Mouse (Mus musculus): ENCODE results near the gene Dnase1l2. TPM values are rescaled to one million over a fixed set of nuclear protein-coding genes. Genes with fewer than 3 reads are reported as not detected.
"Not testable (repeated sequence)": the region's sequence is repeated elsewhere in the genome, so short reads cannot be mapped to it uniquely, and the experiment has no call there.

Gene Dnase1l2
- total RNA-seq, 2 experiments from 2014 or later: 6.4 to 8.1 TPM

- intact Hi-C loops (cut with DNase I): no loop called here
Observed at GRCm38 (mm10) chr17:24474557-24474956, 31.7 kb upstream of the Dnase1l2 start.

GRCm38 (mm10) chr17:24473612-24474275, 30.8 kb upstream of the Dnase1l2 start, which contains the start of gene Bricd5:
Gene Bricd5 (plus strand): TSS chr17:24473884.
- intact Hi-C loops (cut with DNase I): no loop called here

More at GRCm38 (mm10) chr17:24474557-24474956, 31.7 kb upstream of the Dnase1l2 start:
- peak in 1 of 2 experiments; percentile 71 for DNase-seq (ENCODE audit: low spot score in 2 of 2)

DNA sequence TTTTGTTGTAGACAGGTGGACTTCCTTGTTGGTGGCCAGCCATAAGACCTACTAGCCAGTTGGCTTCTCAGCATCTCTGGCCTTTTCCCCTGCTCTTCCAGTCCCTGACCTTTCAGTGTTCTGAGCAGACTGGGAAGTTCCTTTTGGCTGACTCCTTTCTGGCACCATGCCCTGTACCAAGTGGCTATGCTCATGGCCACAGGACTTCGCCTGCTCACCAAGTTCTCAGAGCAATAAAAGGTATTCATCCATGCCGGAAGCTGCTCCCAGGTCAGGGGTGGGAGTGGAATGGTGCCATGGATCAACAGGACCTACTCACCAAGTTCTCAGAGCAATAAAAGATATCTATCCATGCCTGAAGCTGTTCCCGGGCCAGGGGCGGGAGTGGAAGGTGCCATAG, 29.6 kb upstream of the Dnase1l2 start:
- intact Hi-C loops (cut with DNase I): no loop called here
- no peak for DNase-seq (ENCODE audit: low spot score in 2 of 2)

More at GRCm38 (mm10) chr17:24473612-24474275, 30.8 kb upstream of the Dnase1l2 start, which contains the start of gene Bricd5:
- no peak for DNase-seq (ENCODE audit: low spot score in 2 of 2)

- DNase-seq (ENCODE audit: low spot score in 2 of 2): peak; percentile 52 to 63
- intact Hi-C loops (cut with DNase I): loop anchor here (2.0 kb wide), 1 partner anchor 36 kb away; no protein-coding TSS in a partner anchor
Observed at GRCm38 (mm10) chr17:24470701-24471527, 28.0 kb upstream of the Dnase1l2 start.

DNA sequence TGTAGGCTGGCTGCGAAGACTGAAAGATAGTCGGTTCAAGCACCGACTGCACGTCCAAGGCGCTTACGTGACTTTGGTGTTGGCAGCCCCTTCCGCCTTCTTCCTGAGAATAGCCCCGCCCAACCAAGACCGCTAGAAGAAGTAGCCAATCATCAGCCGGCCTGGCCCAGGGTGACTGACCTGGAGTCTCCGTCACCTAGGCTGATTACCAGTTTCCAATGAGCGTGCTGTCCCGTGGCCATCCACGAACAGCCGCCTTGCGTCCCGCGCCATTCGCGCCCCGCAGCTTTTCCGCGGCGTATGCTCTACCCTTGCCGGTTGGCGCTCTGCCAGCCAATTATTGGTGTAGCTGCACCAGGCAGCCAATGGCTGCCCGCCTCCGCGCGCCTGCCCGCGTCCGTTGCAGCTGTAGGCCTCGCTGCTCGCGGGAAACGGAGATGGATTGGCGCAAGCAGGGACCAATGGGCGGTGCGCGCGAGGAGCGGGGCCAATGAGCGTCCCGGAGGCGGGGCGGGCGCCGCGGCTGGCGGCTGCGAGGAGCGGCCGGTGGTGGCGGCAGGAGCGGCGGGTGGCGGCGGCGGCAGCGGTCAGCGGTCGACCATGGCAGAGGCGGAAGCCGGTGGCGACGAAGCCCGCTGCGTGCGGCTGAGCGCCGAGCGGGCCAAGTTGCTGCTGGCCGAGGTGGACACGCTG, 27.2 kb upstream of the Dnase1l2 start, which contains the start of the genes E4f1 and Pgp:
TSS of gene E4f1 (minus strand) at position 404 of the 693 bp plus-strand sequence.
TSS of gene Pgp (plus strand) at position 483 of the 693 bp plus-strand sequence.
- intact Hi-C loops (cut with DNase I): loop anchor here (2.0 kb wide), 1 partner anchor 37 kb away; no protein-coding TSS in a partner anchor
- DNase-seq (ENCODE audit: low spot score in 2 of 2): peak; percentile 99 to 100

GRCm38 (mm10) chr17:24469336-24469909, 26.5 kb upstream of the Dnase1l2 start:
- intact Hi-C loops (cut with DNase I): no loop called here
- no peak for DNase-seq (ENCODE audit: low spot score in 2 of 2)

DNA sequence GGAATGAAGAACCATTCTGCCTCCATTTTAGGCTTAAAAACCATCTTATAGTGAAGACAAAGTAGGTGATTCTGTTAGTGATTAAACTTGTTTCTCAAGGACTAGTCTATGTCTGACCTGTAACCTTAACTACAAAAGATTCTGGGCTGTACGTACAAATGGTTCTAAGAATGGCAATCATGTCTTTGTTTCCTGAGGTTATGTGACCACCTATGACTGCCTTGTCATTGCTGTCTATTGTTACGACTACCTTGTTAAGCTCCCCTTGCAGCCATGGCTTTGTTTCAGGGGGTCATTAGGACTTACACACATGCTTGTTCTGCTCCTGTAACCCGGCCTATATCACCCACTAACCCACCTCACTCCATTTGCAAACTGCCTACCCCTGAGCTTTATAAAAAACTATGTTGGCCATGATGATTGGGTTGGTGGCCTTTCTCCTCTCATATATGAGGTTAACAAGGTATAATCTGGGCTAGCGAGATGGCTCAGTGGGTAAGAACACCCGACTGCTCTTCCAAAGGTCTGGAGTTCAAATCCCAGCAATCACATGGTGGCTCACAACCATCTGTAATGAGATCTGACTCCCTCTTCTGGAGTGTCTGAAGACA, 25.8 kb upstream of the Dnase1l2 start:
- no peak for DNase-seq (ENCODE audit: low spot score in 2 of 2)
- intact Hi-C loops (cut with DNase I): no loop called here

DNA sequence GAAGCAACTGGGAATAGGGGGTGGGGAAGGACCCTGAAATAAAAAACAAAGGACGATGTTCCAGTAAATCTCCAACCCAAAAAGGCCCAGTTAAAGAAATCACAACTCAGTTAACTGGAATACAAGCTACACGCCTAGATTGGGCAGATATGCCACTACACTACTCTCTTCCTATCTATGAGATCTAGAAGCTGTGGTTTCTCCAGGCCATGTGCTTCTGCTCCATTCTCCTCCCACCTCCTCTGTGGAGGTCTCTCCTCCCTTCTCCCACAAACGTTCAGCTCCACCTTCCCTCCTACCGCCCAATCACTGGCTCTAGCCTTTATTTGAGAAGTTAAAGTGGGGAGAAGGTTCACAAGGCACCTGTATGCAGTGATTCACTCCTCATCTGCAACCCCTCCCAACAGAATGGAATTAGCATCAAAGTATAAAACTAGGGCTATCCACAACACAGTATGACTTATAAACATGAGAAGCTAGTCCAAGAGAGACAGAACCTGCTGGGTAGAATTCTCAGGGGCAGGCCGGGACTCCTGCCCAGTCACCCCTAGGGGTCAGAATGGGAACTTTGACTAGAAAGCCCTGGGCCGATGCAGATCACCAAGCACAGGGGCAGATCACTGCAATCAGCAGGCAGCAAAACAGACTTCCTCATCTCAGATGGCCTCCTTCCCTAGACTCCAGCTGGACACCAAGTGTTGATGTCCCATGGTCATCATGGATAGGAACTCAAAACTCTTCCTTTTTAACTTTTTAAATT, 20.6 kb upstream of the Dnase1l2 start:
- DNase-seq (ENCODE audit: low spot score in 2 of 2): no peak

GRCm38 (mm10) chr17:24462932-24463331, 20.0 kb upstream of the Dnase1l2 start:
- intact Hi-C loops (cut with DNase I): no loop called here
- no peak for DNase-seq (ENCODE audit: low spot score in 2 of 2)

More for the DNA sequence above, 20.6 kb upstream of the Dnase1l2 start:
- intact Hi-C loops (cut with DNase I): no loop called here

DNA sequence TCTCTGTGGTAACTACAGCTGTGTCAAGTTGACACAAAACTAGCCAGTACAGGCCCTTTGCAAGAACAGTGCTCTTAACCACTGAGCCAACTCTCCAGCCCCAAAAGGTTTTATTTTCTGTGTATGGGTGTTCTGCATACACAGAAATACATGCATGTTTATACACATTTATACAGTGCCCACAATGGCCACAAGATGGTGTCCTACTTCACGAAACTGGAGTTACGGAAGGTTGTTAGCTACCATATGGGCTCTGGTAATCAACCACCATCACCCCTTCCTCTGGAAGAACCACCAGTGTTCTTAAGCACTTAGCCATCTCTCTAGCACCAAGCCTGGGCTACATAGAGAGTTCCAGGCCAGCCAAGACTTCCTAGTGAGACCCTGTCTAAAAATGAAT, 18.7 kb upstream of the Dnase1l2 start:
- intact Hi-C loops (cut with DNase I): no loop called here
- no peak for DNase-seq (ENCODE audit: low spot score in 2 of 2)

DNA sequence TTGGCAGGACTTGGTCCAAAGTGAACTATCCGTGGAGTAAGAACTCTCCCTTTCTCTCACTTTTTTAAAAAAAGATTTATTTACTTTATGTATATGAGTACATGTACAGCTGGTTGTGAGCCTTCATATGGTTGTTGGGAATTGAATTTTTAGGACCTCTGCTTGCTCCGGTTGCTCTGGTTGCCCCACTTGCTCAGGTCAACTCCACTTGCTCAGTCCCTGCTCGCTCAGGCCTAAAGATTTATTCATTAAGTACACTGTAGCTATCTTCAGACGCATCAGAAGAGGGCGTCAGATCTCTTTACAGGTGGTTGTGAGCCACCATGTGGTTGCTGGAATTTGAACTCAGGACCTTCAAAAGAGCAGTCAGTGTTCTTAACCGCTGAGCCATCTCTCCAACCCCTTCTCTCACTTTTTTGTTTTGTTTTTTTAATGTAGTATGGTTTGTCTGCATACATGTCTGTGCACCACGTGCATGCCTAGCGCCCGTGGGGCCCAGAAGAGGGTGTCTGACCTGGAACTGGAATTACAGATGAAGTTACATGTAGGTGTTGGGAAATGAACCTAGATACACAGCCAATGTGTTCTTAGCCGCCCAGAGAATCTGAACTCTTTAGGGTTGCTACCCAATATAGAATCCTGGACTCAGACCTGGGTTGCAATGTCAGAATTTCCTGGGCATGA, 12.8 kb upstream of the Dnase1l2 start:
- DNase-seq (ENCODE audit: low spot score in 2 of 2); intact Hi-C loops (cut with DNase I): not testable (repeated sequence)

- intact Hi-C loops (cut with DNase I): loop anchor here (5.0 kb wide), 1 partner anchor 38 kb away; no protein-coding TSS in a partner anchor
- DNase-seq (ENCODE audit: low spot score in 2 of 2): peak; percentile 98 to 100
Observed at GRCm38 (mm10) chr17:24454756-24455522, 12.0 kb upstream of the Dnase1l2 start.

DNA sequence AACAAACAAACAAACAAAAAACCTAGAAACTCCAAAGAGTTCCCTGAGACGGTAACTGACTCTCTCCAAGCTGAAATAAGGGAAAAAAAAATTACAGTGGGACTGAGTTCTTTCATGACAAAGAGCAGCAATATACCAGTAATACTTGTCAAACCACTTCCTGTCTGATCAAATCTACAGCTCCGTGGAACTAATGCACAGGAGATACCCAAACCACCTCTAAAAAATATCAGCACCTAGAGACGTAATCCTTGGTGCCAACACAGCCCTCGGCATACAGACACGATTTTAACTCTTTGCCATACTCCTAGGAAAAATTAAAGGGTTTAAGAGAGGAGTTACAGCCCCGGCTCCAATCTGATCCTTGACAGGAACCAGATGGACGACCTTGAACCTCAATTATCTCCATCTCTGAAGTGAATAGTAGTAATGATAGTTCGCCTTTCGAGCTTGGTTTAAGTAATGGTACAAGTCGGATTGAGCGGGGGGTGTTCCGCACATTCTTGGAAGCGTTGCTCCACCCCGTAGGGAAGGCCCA, 11.4 kb upstream of the Dnase1l2 start:
- no peak for DNase-seq (ENCODE audit: low spot score in 2 of 2)
- intact Hi-C loops (cut with DNase I): loop anchor here (5.0 kb wide), 1 partner anchor 37 kb away; no protein-coding TSS in a partner anchor

GRCm38 (mm10) chr17:24453372-24453771, 10.5 kb upstream of the Dnase1l2 start:
- intact Hi-C loops (cut with DNase I): loop anchor here (5.0 kb wide), 1 partner anchor 36 kb away; no protein-coding TSS in a partner anchor
- no peak for DNase-seq (ENCODE audit: low spot score in 2 of 2)

DNA sequence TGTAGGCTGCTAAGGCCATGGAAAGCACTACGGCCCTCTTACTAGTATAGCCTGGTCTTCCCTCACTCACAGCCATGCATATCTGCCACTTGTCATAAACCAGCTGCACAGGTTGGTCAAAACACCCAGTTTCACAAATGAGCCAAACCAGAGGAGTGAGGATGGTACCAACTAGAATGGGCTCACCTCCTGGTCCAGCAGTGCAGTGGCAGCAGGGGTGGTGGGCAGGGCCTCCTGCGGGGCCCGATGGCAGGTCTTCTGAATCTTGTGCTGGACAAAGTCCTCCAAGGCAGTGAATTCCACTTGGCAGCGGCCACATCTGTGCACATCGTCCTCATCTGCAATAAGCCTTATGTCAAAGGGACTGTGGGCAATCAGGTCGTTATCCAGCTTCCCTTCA, 8.3 kb upstream of the Dnase1l2 start:
- intact Hi-C loops (cut with DNase I): loop anchor here (5.0 kb wide), 1 partner anchor 34 kb away; no protein-coding TSS in a partner anchor
- DNase-seq (ENCODE audit: low spot score in 2 of 2): no peak

DNA sequence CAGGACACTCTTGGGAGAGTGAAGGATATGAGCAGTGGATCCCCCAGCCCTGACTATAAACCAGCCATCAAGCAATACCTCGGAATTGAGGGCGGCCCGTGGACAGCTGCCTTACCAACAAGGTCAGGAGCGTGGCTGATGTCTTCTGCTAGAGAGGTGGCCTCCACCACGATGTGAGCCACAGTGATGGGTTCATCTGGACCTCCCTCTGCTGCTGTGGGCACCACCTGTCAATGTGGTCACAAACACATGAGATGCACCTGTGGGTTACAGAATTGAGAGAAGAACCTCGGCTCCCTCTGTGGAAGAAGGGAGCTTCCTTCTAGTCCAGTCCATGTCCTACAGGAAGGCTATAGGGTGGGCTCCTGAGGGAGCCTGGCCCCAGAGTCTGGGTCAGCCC, 6.6 kb upstream of the Dnase1l2 start:
- intact Hi-C loops (cut with DNase I): no loop called here
- no peak for DNase-seq (ENCODE audit: low spot score in 2 of 2)

GRCm38 (mm10) chr17:24446590-24446989, 3.7 kb upstream of the Dnase1l2 start:
- no peak for DNase-seq (ENCODE audit: low spot score in 2 of 2)
- intact Hi-C loops (cut with DNase I): no loop called here
